Comparison of ENCODE assay signal across 8 mouse cellular contexts in the genomic region with DNA sequence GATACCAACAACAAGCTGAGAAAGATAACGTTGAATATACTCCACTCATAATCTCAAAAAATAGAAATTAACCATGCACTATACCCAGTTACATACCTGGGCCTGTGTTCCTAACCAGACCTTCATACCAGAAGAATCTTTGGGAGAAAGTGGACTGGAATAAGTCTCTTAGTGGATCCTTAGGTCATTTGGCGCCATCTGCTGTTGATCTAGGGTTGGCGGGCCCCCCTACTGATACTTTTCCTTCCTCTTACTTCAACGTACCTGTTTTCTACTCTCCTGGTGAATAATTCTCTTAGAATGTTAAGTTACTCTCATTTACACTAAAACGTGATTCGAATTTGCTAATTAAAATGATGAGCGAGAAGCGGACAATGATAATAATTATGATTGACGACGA. TPM values are rescaled to one million over a fixed set of nuclear protein-coding genes. Genes with fewer than 3 reads are reported as not detected.
DNase-seq lines count a peak whose midpoint lies in the region; ATAC-seq and TF ChIP-seq lines count a peak whose summit lies in the region.

No protein-coding gene starts in this region.

- no peak for ATAC-seq in liver, embryonic 11.5 days (replicated peaks; ENCODE audit: low FRiP score)
- ATAC-seq in limb, embryonic 14.5 days (ENCODE audit: low FRiP score, low read depth): peak; percentile 60; the same call in 1 of the 2 replicates
- no peak for ATAC-seq in erythroid progenitor cell, adult 5-6 weeks (replicated peaks; ENCODE audit: low FRiP score, poor library complexity, severe bottlenecking)

- no peaks in the 10 kb centered on the region for H3K9me3 ChIP-seq in liver, embryonic 11.5 days (ENCODE audit: control insufficient read depth, low read length)
- no peaks in the 10 kb centered on the region for H3K9me3 ChIP-seq in limb, embryonic 14.5 days (ENCODE audit: control insufficient read depth, low read length)

- DNase-seq in liver: peak; percentile 62
- no peak for DNase-seq in liver, embryonic 11.5 days (ENCODE audit: low spot score)
- DNase-seq in R1 (ENCODE audit: low read depth, low spot score): peak; percentile 67
- peak; percentile 75 for DNase-seq in embryo, embryonic 10.5 days (ENCODE audit: low spot score)
- peak; percentile 66 for DNase-seq in kidney, adult 18-20 months
- DNase-seq in limb, embryonic 14.5 days (ENCODE audit: low spot score): peak; percentile 87
- peak; percentile 47 for DNase-seq in right cerebral cortex, postnatal 25 days

- TF ChIP-seq POLR2A in limb, embryonic 14.5 days (IDR thresholded peaks at IDR 0.05; ENCODE audit: borderline replicate concordance, extremely low read depth, insufficient read depth, insufficient read length): no peak

- no peak overlapping the region for H3K9ac ChIP-seq in liver, embryonic 11.5 days (ENCODE audit: low read depth, low read length)
- H3K9ac ChIP-seq in limb, embryonic 14.5 days (ENCODE audit: low read depth, low read length, severe bottlenecking): no peak overlapping the region

- no peaks in the 10 kb centered on the region for H3K36me3 ChIP-seq in liver, embryonic 11.5 days (ENCODE audit: control insufficient read depth, insufficient read depth, low read length)
- H3K36me3 ChIP-seq in limb, embryonic 14.5 days (ENCODE audit: control insufficient read depth, insufficient read depth, low read length): no peaks in the 10 kb centered on the region

- H3K27me3 ChIP-seq in liver, embryonic 11.5 days (replicated peaks; ENCODE audit: control insufficient read depth, insufficient read depth, low read length): no peaks in the 10 kb centered on the region
- no peaks in the 10 kb centered on the region for H3K27me3 ChIP-seq in limb, embryonic 14.5 days (ENCODE audit: control insufficient read depth, insufficient read depth, low read length)

- H3K4me3 ChIP-seq in liver, embryonic 11.5 days (ENCODE audit: low read depth, low read length): no peak overlapping the region
- no peak overlapping the region for H3K4me3 ChIP-seq in limb, embryonic 14.5 days (replicated peaks; ENCODE audit: low read length)

- no peak overlapping the region for H3K27ac ChIP-seq in liver, embryonic 11.5 days (ENCODE audit: low read depth, low read length)
- H3K27ac ChIP-seq in limb, embryonic 14.5 days (replicated peaks; ENCODE audit: low read depth, low read length): no peak overlapping the region

- no peak overlapping the region for H3K4me2 ChIP-seq in liver, embryonic 11.5 days
- no peak overlapping the region for H3K4me2 ChIP-seq in limb, embryonic 14.5 days (replicated peaks; ENCODE audit: low read depth, low read length, severe bottlenecking)

- peaks cover 24% of the 10 kb centered on the region for H3K4me1 ChIP-seq in liver, embryonic 11.5 days (replicated peaks; ENCODE audit: control insufficient read depth, insufficient read depth, low read length)
- H3K4me1 ChIP-seq in limb, embryonic 14.5 days (ENCODE audit: control insufficient read depth, insufficient read depth, low read length): no peaks in the 10 kb centered on the region

- WGBS in liver, embryonic 11.5 days: 25% methylated on average over 10 of the region's 10 CpGs
- 36% methylated on average over 10 of the region's 10 CpGs for WGBS in limb, embryonic 14.5 days

RNA-seq across cellular contexts. Expression of a gene that starts 35.5 kb away (rescaled TPM):
- 39.6 and 41.2 TPM in 2 replicates for polyA plus RNA-seq in liver, embryonic 11.5 days (2014; fragmentation: Nextera tagmentation; extraction: Ambion mirVana)
- polyA plus RNA-seq in limb, embryonic 14.5 days (2012; rRNA removed): 53.9 and 60.7 TPM in 2 replicates
- polyA plus RNA-seq in limb, embryonic 14.5 days (2014; fragmentation: Nextera tagmentation; extraction: Ambion mirVana): 34.7 and 43.3 TPM in 2 replicates
- 0.84 and 5.0 TPM in 2 replicates for total RNA-seq in erythroid progenitor cell, adult 5-6 weeks (2015; ENCODE audit: low replicate concordance)
- total RNA-seq in erythroid progenitor cell, adult 5-6 weeks (2017; ENCODE audit: low replicate concordance): 3.7 and 6.3 TPM in 2 replicates
